8 mouse cellular contexts compared by ENCODE assay signal in genomic region chr16:92159114-92159513, GRCm38 (mm10).
DNase-seq lines count a peak whose midpoint lies in the region; ATAC-seq and TF ChIP-seq lines count a peak whose summit lies in the region.

No protein-coding gene starts in this region.

- H3K4me3 ChIP-seq in left cerebral cortex, adult 2 months: peak overlapping the region; percentile 43
- H3K4me3 ChIP-seq in forebrain, embryonic 16.5 days (replicated peaks; ENCODE audit: low read length): peak overlapping the region; percentile 59
- peak overlapping the region; percentile 49 for H3K4me3 ChIP-seq in limb, embryonic 12.5 days (replicated peaks)
- H3K4me3 ChIP-seq in neural tube, embryonic 14.5 days (ENCODE audit: low read depth, low read length): peak overlapping the region; percentile 36

- H3K9me3 ChIP-seq in forebrain, embryonic 16.5 days (ENCODE audit: control insufficient read depth, low read length): no peaks in the 10 kb centered on the region
- no peaks in the 10 kb centered on the region for H3K9me3 ChIP-seq in limb, embryonic 12.5 days
- no peaks in the 10 kb centered on the region for H3K9me3 ChIP-seq in neural tube, embryonic 14.5 days (ENCODE audit: control insufficient read depth, low read length)

- no peaks in the 10 kb centered on the region for H3K36me3 ChIP-seq in forebrain, embryonic 16.5 days (ENCODE audit: control insufficient read depth, insufficient read depth)
- H3K36me3 ChIP-seq in limb, embryonic 12.5 days: no peaks in the 10 kb centered on the region
- H3K36me3 ChIP-seq in neural tube, embryonic 14.5 days (ENCODE audit: control insufficient read depth, insufficient read depth, low read length): no peaks in the 10 kb centered on the region

- H3K9ac ChIP-seq in forebrain, embryonic 16.5 days (replicated peaks; ENCODE audit: low read depth, low read length): peak overlapping the region; percentile 66
- peak overlapping the region; percentile 57 for H3K9ac ChIP-seq in limb, embryonic 12.5 days (replicated peaks)
- H3K9ac ChIP-seq in neural tube, embryonic 14.5 days (replicated peaks; ENCODE audit: low read depth, low read length): peak overlapping the region; percentile 64

- H3K27ac ChIP-seq in left cerebral cortex, adult 2 months: peak overlapping the region; percentile 89
- H3K27ac ChIP-seq in forebrain, embryonic 16.5 days (ENCODE audit: low read length): peak overlapping the region; percentile 39; the same call in 1 of the 2 replicates
- H3K27ac ChIP-seq in limb, embryonic 12.5 days: peak overlapping the region; percentile 79
- peak overlapping the region; percentile 81 for H3K27ac ChIP-seq in neural tube, embryonic 14.5 days (ENCODE audit: low read depth, low read length)

- ATAC-seq in forebrain, embryonic 16.5 days: no peak; the same call in 1 of the 2 replicates
- no peak for ATAC-seq in limb, embryonic 12.5 days (ENCODE audit: insufficient number of reproducible peaks, insufficient read depth, low FRiP score, low TSS enrichment, low read depth)
- no peak for ATAC-seq in neural tube, embryonic 14.5 days (ENCODE audit: low read depth)

- WGBS in forebrain, embryonic 16.5 days: 59% methylated on average over 6 of the region's 6 CpGs
- WGBS in limb, embryonic 12.5 days: 14% methylated on average over 6 of the region's 6 CpGs
- 40% methylated on average over 6 of the region's 6 CpGs for whole genome bisulfite sequencing in neural tube, embryonic 14.5 days

- intact Hi-C loops in left cerebral cortex, adult 2 months (cut with DNase I): loop anchor here (5.0 to 10.0 kb wide), 2 partner anchors 102 to 224 kb away; partner anchors contain the start of genes Gm49711, Mrps6 and Slc5a3

- peak in 1 of 2 experiments; percentile 24 for DNase-seq in left cerebral cortex, adult 2 months (ENCODE audit: extremely low spot score in 1 of 2, low spot score in 2 of 2)
- no peak for DNase-seq in left cerebral cortex, adult 8-10 months (ENCODE audit: low spot score in 2 of 2)
- DNase-seq in Muller cell, postnatal 12 days (ENCODE audit: inconsistent ontology term): no peak
- no peak for DNase-seq in gastrocnemius, postnatal 4 days (ENCODE audit: low spot score in 2 of 2)
- no peak for DNase-seq in right cerebral cortex, postnatal 10 days (ENCODE audit: low spot score in 2 of 2)

- peaks cover 10% of the 10 kb centered on the region for H3K4me1 ChIP-seq in forebrain, embryonic 16.5 days (replicated peaks; ENCODE audit: control insufficient read depth, insufficient read depth, low read length)
- H3K4me1 ChIP-seq in limb, embryonic 12.5 days (replicated peaks): peaks cover 22% of the 10 kb centered on the region
- H3K4me1 ChIP-seq in neural tube, embryonic 14.5 days (ENCODE audit: control insufficient read depth, insufficient read depth, low read length): peaks cover 14% of the 10 kb centered on the region

- H3K4me2 ChIP-seq in forebrain, embryonic 16.5 days (ENCODE audit: low read length): peak overlapping the region; percentile 98
- H3K4me2 ChIP-seq in limb, embryonic 12.5 days: peak overlapping the region; percentile 86
- peak overlapping the region; percentile 63 for H3K4me2 ChIP-seq in neural tube, embryonic 14.5 days (ENCODE audit: low read depth, low read length)

- no peak for TF ChIP-seq CTCF in left cerebral cortex, adult 2 months (IDR thresholded peaks at IDR 0.05)

- H3K27me3 ChIP-seq in forebrain, embryonic 16.5 days (replicated peaks; ENCODE audit: control insufficient read depth, insufficient read depth, low read length): no peaks in the 10 kb centered on the region
- peaks cover 5% of the 10 kb centered on the region; the same call in 1 of the 2 replicates for H3K27me3 ChIP-seq in limb, embryonic 12.5 days
- H3K27me3 ChIP-seq in neural tube, embryonic 14.5 days (ENCODE audit: control insufficient read depth, insufficient read depth, low read length): no peaks in the 10 kb centered on the region

Comparison
In these comparisons a context has a peak if more than half of its experiments do, and no peak if none do; other contexts are left out.
1. H3K27ac ChIP-seq: peak in every context shown above with its lines; median percentile 89 in left cerebral cortex, adult 2 months; 81 in neural tube, embryonic 14.5 days; 79 in limb, embryonic 12.5 days; 39 in forebrain, embryonic 16.5 days.